Mouse (Mus musculus): ENCODE data around the gene Ccar1.

- no peak for TF ChIP-seq CTCF (IDR thresholded peaks at IDR 0.05; ENCODE audit: borderline replicate concordance, insufficient read depth, low read depth, low read length)
- TF ChIP-seq POLR2A (IDR thresholded peaks at IDR 0.05; ENCODE audit: borderline replicate concordance, insufficient read depth, low read length), result no peak
Measured at GRCm38 (mm10) chr10:62808316-62808715, 16.2 kb upstream of the Ccar1 start.

All from cerebellum, adult 2 months (tissue).